Mouse (Mus musculus) cerebellum, adult 11 months (tissue): Measurements from ENCODE around the gene Htr1d.
A peak's percentile ranks its signal among the peaks of the same experiment; 100 is the strongest.

Source experiments
- DNase-seq: peaks from one replicate; pipeline ENCODE4 v3.0.0; 2022

Htr1d gene

GRCm38 (mm10) chr4:136454850-136455260 is 31.5 kb downstream of the Htr1d start:
- DNase-seq = peak; percentile 59

GRCm38 (mm10) chr4:136456516-136457218 is 33.3 kb downstream of the Htr1d start:
- no peak for DNase-seq

- no peak for DNase-seq
Measured at GRCm38 (mm10) chr4:136458276-136458675, 35.0 kb downstream of the Htr1d start.

- no peak for DNase-seq
Measured at GRCm38 (mm10) chr4:136459210-136459609, 35.9 kb downstream of the Htr1d start.

- no peak for DNase-seq
Measured at GRCm38 (mm10) chr4:136461206-136461605, 37.9 kb downstream of the Htr1d start.

- no peak for DNase-seq
Measured at GRCm38 (mm10) chr4:136461761-136462085, 38.4 kb downstream of the Htr1d start.

GRCm38 (mm10) chr4:136462086-136462838 is 38.9 kb downstream of the Htr1d start, which contains the start of gene 6030445D17Rik:
TSS of gene 6030445D17Rik (plus strand) at chr4:136462250.
- DNase-seq = peak; percentile 68

GRCm38 (mm10) chr4:136462839-136463178 is 39.5 kb downstream of the Htr1d start:
- DNase-seq = no peak

- DNase-seq = no peak
Measured at GRCm38 (mm10) chr4:136463436-136463835, 40.1 kb downstream of the Htr1d start.

- DNase-seq = peak; percentile 77
Measured at GRCm38 (mm10) chr4:136466226-136466625, 42.9 kb downstream of the Htr1d start.

- peak; percentile 51 for DNase-seq
Measured at GRCm38 (mm10) chr4:136468553-136469327, 45.4 kb downstream of the Htr1d start.

GRCm38 (mm10) chr4:136469371-136469903 is 46.1 kb downstream of the Htr1d start, which contains the start of gene Luzp1:
TSS of gene Luzp1 (plus strand) at chr4:136469761.
- peak; percentile 97 for DNase-seq

GRCm38 (mm10) chr4:136469941-136470346 is 46.6 kb downstream of the Htr1d start:
- DNase-seq = no peak

GRCm38 (mm10) chr4:136470347-136471071 is 47.2 kb downstream of the Htr1d start:
- peak; percentile 51 for DNase-seq

- no peak for DNase-seq
Measured at GRCm38 (mm10) chr4:136476692-136477091, 53.4 kb downstream of the Htr1d start.

- no peak for DNase-seq
Measured at GRCm38 (mm10) chr4:136486549-136486948, 63.2 kb downstream of the Htr1d start.
